Mouse (Mus musculus) neural tube, embryonic 14.5 days (tissue): ENCODE measurements at regions not wholly inside any gene's neighbourhood (a gene's known extent, or its start where the extent isn't known, plus 50 kb on each side); places are given as distances from the start of the nearest gene placed in this dataset.
"Not testable (repeated sequence)": the region's sequence is repeated elsewhere in the genome, so short reads cannot be mapped to it uniquely, and the experiment has no call there.

ENCODE experiments used
- ATAC-seq: fragments of 200-750 bp; cut with Nextera tagmentation; 2 replicates; pipeline ENCODE4 v1.8.0; 2017; ENCODE audit warnings: low read depth, mild to moderate bottlenecking, moderate TSS enrichment, moderate library complexity
- H3K27ac ChIP-seq: fragments of 300-500 bp; sonication (generic); 2 replicates; pipeline ENCODE4 v1.5.1; 2014; ENCODE audit warnings: low read depth, mild to moderate bottlenecking, control low read depth, low read length, moderate library complexity, mixed read lengths
- H3K27me3 ChIP-seq: fragments of 300-500 bp; sonication (generic); 2 replicates; pipeline ENCODE4 v1.6.1; 2014; ENCODE audit warnings: low read length; ENCODE audit not compliant: control insufficient read depth, insufficient read depth
- H3K36me3 ChIP-seq: fragments of 300-500 bp; sonication (generic); 2 replicates; pipeline ENCODE4 v1.6.1; 2014; ENCODE audit warnings: low read length, mixed read lengths; ENCODE audit not compliant: control insufficient read depth, insufficient read depth
- H3K4me1 ChIP-seq: fragments of 300-500 bp; sonication (generic); 2 replicates; pipeline ENCODE4 v1.6.1; 2014; ENCODE audit warnings: low read length; ENCODE audit not compliant: control insufficient read depth, insufficient read depth
- H3K4me2 ChIP-seq: fragments of 300-500 bp; sonication (generic); 2 replicates; pipeline ENCODE4 v1.6.1; 2014; ENCODE audit warnings: mild to moderate bottlenecking, low read depth, low read length, control low read depth
- H3K4me3 ChIP-seq: fragments of 300-500 bp; sonication (generic); 2 replicates; pipeline ENCODE4 v1.5.1; 2014; ENCODE audit warnings: low read depth, low read length, control low read depth, mixed read lengths
- H3K9ac ChIP-seq: fragments of 300-500 bp; sonication (generic); replicated peaks from 2 replicates; pipeline ENCODE4 v1.6.1; 2014; ENCODE audit warnings: low read depth, mild to moderate bottlenecking, control low read depth, low read length, mixed read lengths
- H3K9me3 ChIP-seq: fragments of 300-500 bp; sonication (generic); 2 replicates; pipeline ENCODE4 v1.6.1; 2016; ENCODE audit warnings: low read length; ENCODE audit not compliant: control insufficient read depth
- WGBS: fragments of 180-500 bp; shearing (Covaris S2); extraction: QIAGEN DNeasy Blood & Tissue Kit; methylation state at CpG from one replicate; pipeline ENCODE4 v1.1.7; 2014; 5-methylcytosine and 5-hydroxymethylcytosine counted together

- no peak for ATAC-seq
- H3K4me2 ChIP-seq = no peak overlapping the region
- WGBS = 87% methylated on average over 10 of the region's 10 CpGs
- no peaks in the 10 kb centered on the region for H3K9me3 ChIP-seq
- no peaks in the 10 kb centered on the region for H3K27me3 ChIP-seq
- H3K27ac ChIP-seq = no peak overlapping the region
- no peaks in the 10 kb centered on the region for H3K4me1 ChIP-seq
- H3K36me3 ChIP-seq = no peaks in the 10 kb centered on the region
- no peak overlapping the region for H3K9ac ChIP-seq
- no peak overlapping the region for H3K4me3 ChIP-seq
These were observed 104.1 kb upstream of the Rad23b start for GRCm38 (mm10) chr4:55245789-55246188.

- Histone ChIP-seq H3K4me2 (no peak overlapping the region), H3K4me3 (no peak overlapping the region), H3K9me3 (no peaks in the 10 kb centered on the region), H3K9ac (no peak overlapping the region), H3K4me1 (no peaks in the 10 kb centered on the region), H3K36me3 (no peaks in the 10 kb centered on the region), H3K27me3 (no peaks in the 10 kb centered on the region), H3K27ac (no peak overlapping the region)
- ATAC-seq = no peak
- WGBS = 47% methylated on average over 3 of the region's 3 CpGs
These were observed 99.5 kb upstream of the Rad23b start for GRCm38 (mm10) chr4:55250334-55250733.

DNA sequence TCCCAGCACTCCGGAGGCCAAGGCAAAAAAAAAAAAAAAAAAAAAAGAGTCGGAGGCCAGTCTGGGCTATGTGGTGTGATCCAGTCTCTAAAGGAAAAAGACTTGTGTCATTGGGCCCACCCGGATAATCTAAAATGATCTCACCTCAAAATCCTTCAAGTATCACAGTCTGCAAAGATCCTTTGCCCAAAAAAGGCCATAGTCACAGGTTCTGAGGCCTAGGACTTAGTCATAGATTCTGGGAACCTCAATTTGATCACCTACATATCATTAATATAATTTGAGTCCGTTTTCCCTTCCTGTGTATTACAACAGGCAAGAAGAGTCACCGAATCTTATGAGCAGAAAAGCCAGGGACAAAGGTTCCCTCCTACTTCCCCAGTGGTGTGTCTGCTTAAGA, 98.3 kb upstream of the Rad23b start:
- WGBS = 82% methylated on average over 5 of the region's 5 CpGs

DNA sequence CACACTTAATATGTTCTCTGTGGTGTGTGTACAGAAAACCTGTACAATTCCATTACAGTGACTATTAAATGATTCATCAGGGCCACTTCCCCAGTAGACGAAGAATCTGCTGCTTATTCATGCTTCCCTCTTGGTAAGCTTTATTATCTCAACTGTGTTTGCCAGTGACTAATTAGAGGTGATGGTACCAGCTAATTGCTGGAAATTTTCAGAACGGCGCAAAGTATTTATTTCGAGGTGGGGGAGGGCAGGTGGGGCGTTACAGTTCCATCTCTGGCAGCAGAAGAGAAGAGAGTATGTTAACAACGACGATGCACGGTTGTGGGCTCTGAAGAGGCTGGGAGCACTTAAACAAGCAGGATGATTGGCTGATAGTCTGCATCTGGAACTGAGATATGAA, 96.1 kb upstream of the Rad23b start:
- H3K27ac ChIP-seq = no peak overlapping the region; the same call in 1 of the 2 replicates
- ATAC-seq = peak; percentile 85; the same call in 1 of the 2 replicates

More for the DNA sequence above, 98.3 kb upstream of the Rad23b start:
- H3K27me3 ChIP-seq = no peaks in the 10 kb centered on the region
- H3K4me3 ChIP-seq = no peak overlapping the region
- H3K4me2 ChIP-seq = no peak overlapping the region
- H3K9ac ChIP-seq = no peak overlapping the region
- H3K36me3 ChIP-seq = no peaks in the 10 kb centered on the region
- no peaks in the 10 kb centered on the region for H3K9me3 ChIP-seq
- no peaks in the 10 kb centered on the region for H3K4me1 ChIP-seq
- H3K27ac ChIP-seq = no peak overlapping the region
- no peak for ATAC-seq

GRCm38 (mm10) chr4:55271965-55272630, 77.7 kb upstream of the Rad23b start:
- Histone ChIP-seq H3K27ac (no peak overlapping the region), H3K9ac (no peak overlapping the region), H3K36me3 (no peaks in the 10 kb centered on the region), H3K27me3 (no peaks in the 10 kb centered on the region), H3K9me3 (no peaks in the 10 kb centered on the region), H3K4me3 (no peak overlapping the region), H3K4me2 (no peak overlapping the region), H3K4me1 (no peaks in the 10 kb centered on the region)
- 81% methylated on average over 8 of the region's 8 CpGs for WGBS
- no peak for ATAC-seq

More for the DNA sequence above, 96.1 kb upstream of the Rad23b start:
- H3K9me3 ChIP-seq = no peaks in the 10 kb centered on the region
- no peaks in the 10 kb centered on the region for H3K4me1 ChIP-seq
- no peaks in the 10 kb centered on the region for H3K27me3 ChIP-seq
- no peak overlapping the region for H3K9ac ChIP-seq
- no peak overlapping the region for H3K4me3 ChIP-seq
- no peaks in the 10 kb centered on the region for H3K36me3 ChIP-seq
- no peak overlapping the region for H3K4me2 ChIP-seq
- 45% methylated on average over 8 of the region's 8 CpGs for WGBS

- Histone ChIP-seq H3K27me3 (no peaks in the 10 kb centered on the region), H3K27ac (no peak overlapping the region), H3K4me1 (no peaks in the 10 kb centered on the region), H3K4me2 (no peak overlapping the region), H3K4me3 (no peak overlapping the region), H3K9ac (no peak overlapping the region), H3K9me3 (no peaks in the 10 kb centered on the region), H3K36me3 (no peaks in the 10 kb centered on the region)
- ATAC-seq = peak; percentile 34; the same call in 1 of the 2 replicates
- 7% methylated on average over 5 of the region's 5 CpGs for WGBS
These were observed 73.4 kb upstream of the Rad23b start for GRCm38 (mm10) chr4:55276300-55276952.

- not testable (repeated sequence) for H3K9me3 ChIP-seq, H3K4me2 ChIP-seq, H3K4me1 ChIP-seq, H3K27ac ChIP-seq, H3K27me3 ChIP-seq, H3K36me3 ChIP-seq, H3K4me3 ChIP-seq, H3K9ac ChIP-seq, ATAC-seq
- WGBS = 93% methylated on average over 8 of the region's 8 CpGs
These were observed 70.5 kb upstream of the Rad23b start for GRCm38 (mm10) chr4:55279351-55279750.

- Histone ChIP-seq H3K9ac (no peak overlapping the region), H3K9me3 (no peaks in the 10 kb centered on the region), H3K4me1 (no peaks in the 10 kb centered on the region), H3K27me3 (no peaks in the 10 kb centered on the region), H3K36me3 (no peaks in the 10 kb centered on the region), H3K4me3 (no peak overlapping the region), H3K27ac (no peak overlapping the region), H3K4me2 (no peak overlapping the region)
- 88% methylated on average over 3 of the region's 3 CpGs for WGBS
- ATAC-seq = no peak
These were observed 69.1 kb upstream of the Rad23b start for GRCm38 (mm10) chr4:55280706-55281105.

DNA sequence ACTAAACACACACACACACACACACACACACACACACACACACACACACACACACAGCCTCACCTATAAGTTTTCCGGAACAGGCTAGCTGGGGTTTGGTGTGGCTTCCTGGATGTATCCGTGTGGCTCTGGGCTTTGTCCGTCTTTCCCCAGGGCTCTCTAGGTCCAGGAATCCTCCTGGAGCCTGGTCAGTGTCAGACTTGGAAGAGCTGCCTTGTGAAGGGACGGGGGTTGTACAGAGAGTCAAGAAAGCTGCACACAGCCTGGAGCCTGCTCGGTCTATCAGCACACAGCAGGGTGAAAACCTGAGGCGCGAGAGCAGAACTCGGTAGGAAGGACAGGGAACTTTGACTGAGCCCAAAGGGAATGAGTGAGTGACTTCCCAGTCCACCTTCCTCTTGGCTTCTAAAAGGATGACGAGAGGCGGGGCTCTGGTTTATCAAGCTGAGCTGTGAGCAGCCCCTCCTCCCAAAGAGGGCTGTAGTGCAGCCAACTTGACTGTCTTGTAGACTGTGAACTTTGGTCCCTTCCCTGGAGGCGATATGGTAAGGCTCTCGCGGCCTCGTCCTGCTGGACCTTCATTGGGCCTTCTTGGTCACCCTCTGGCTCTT, 68.3 kb upstream of the Rad23b start:
- no peak overlapping the region for H3K9ac ChIP-seq
- no peak overlapping the region for H3K4me3 ChIP-seq
- no peaks in the 10 kb centered on the region for H3K4me1 ChIP-seq
- H3K36me3 ChIP-seq = no peaks in the 10 kb centered on the region
- ATAC-seq = no peak
- H3K27ac ChIP-seq = no peak overlapping the region
- WGBS = 85% methylated on average over 14 of the region's 14 CpGs
- H3K4me2 ChIP-seq = no peak overlapping the region
- H3K9me3 ChIP-seq = no peaks in the 10 kb centered on the region
- H3K27me3 ChIP-seq = no peaks in the 10 kb centered on the region
